Mouse (Mus musculus) activated CD4-positive, CD25-positive, alpha-beta regulatory T cell, adult 4 months (primary cell): ENCODE measurements around the gene Zfp994. TPM values are rescaled to one million over a fixed set of nuclear protein-coding genes. Genes with fewer than 3 reads are reported as not detected.
"Not testable (repeated sequence)": the region's sequence is repeated elsewhere in the genome, so short reads cannot be mapped to it uniquely, and the experiment has no call there.

Source experiments
- ATAC-seq: one replicate; pipeline ENCODE4 v1.8.0; 2017
- polyA plus RNA-seq, 2 experiments: library from polyadenylated mRNA; unstranded; fragments of 100-300 nt; shearing (Covaris generic); gene quantifications; one replicate each; pipeline ENCODE4 v1.2.1; 2017

The Zfp994 gene
- polyA plus RNA-seq = 1 to 10 TPM; 4.5 to 5.5 TPM

DNA sequence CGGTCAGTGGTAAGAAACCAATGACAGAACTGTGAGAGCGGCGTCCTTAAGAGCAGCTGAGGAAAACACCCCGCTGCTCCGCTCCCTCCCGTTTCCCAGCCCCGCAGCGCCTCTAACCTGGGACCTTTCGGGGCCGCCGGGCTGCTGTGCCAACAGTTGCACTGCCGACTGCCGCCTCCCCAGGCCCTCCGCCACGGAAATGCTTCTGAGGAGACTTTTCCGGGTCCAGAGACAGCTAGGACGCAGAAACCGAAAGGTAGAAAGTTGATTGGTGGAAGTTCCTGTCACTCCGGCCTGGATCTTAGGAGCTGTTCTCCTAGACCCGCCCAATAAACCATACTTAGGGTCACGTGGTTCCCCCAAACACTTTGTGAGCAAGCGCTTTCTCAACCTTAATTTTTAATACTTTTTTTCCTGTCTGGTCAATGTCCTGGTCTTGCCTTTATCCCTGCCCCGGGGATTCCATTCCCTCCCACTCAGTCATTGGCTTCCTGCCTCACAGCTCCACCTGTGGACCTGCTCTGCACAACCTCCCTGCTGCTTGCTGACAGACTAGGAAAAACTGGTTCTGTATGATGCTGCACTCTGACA lies at the start of gene Zfp994:
Zfp994 (minus strand) TSS at position 195 of the 591 bp plus-strand sequence.
- peak; percentile 98 for ATAC-seq

DNA sequence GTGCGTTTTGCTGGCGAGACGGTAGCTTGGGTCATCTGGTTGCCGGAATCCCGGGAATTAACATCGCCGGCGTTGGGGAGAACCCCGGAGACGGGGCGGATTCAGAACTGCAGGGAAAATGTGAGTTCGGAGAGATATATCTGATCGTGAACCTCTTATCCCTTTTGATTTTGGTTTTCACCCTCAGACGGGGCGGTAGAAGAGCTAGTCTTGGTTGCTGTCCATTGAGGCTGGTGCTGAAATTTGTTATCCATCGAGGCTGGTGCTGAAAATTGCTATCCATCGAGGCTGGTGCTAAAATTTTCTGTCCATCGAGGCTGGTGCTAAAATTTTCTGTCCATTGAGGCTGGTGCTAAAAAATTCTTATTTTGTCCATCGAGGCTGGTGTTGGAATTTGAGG lies 5.3 kb upstream of the Zfp994 start:
- ATAC-seq = not testable (repeated sequence)

DNA sequence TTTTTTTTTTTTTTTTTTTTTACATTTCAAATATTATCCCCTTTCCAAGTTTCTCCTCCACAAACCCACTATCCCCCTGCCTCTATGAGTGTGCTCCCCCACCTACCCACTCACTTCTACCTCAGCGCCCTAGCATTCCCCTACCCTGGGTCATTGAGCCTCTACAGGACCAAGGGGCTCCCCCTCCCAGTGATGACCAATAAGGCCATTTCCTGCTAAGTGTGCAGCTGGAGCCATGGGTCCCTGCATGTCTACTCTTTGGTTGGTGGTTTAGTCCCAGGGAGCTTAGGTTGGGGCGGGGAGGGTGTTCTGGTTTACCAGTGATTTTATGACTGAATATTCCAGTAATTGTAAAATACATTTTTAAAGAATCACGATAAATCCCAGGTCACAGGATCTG lies 401 bp downstream of the Zfp994 start:
- peak; percentile 8 for ATAC-seq

DNA sequence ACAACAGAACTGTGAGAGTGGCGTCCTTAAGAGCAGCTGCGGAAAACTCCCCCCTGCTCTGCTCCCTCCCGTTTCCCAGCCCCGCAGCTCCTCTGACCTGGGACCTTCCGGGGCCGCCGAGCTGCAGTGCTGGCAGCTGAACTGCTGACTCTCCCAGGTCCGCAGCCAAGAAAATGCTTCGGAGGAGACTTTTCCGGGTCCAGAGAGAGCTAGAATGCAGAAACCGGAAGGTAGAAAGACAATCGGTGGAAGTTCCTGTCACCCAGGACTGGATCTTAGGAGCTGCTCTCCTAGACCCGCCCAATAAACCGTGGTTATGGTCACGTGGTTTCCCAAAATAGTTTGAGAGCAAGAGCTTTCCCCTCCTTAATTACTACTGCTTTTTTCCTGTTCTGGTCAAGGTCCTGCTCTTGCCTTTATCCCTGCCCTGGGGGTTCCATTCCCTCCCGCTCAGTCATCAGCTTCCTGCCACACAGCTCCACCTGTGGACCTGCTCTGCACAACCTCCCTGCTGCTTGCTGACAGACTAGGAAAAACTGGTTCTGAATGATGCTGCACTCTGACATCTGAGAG lies 59.6 kb downstream of the Zfp994 start, which contains the start of gene Zfp947:
Zfp947 (minus strand) TSS at position 469 of the 573 bp plus-strand sequence.
- ATAC-seq = peak; percentile 68

DNA sequence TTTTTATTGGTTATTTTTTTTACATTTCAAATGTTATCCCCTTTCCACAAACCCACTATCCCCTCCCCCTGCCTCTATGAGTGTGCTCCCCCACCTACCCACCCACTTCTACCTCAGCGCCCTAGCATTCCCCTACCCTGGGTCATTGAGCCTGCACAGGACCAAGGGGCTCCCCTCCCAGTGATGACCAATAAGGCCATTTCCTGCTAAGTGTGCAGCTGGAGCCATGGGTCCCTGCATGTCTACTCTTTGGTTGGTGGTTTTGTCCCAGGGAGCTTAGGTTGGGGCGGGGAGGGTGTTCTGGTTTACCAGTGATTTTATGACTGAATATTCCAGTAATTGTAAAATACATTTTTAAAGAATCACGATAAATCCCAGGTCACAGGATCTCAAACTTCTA lies 60.1 kb downstream of the Zfp994 start:
- not testable (repeated sequence) for ATAC-seq

DNA sequence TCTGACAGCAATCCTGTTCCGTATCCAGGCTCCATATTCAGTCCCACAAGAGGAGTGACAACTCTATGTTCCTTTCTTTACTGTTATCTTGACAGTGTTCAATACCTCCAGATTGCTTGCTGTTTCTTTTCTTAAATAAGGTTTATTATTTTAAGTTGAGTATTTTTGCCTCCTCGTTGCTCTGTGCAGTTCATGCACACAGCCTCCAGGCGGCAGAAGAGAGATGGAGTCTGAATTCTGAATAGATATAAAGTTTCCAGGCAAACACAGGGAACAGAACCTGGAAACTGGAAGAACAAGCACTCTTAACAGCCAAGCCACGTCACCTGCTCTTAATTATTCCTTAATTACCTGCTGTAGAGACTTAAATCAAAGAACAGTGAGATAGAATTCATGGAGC lies 71.5 kb downstream of the Zfp994 start:
- ATAC-seq = not testable (repeated sequence)

Other genes starting within 250 kb of the Zfp994 start
- gene Zfp947, start 59.4 kb downstream of the Zfp994 start, polyA plus RNA-seq = 1 to 10 TPM in 1 of 2 experiments, under 1 TPM in 1; 0.65 to 1.1 TPM
- gene CT030661.1, start 89.2 kb upstream of the Zfp994 start, polyA plus RNA-seq = 10 to 100 TPM; 17.3 to 17.9 TPM
- gene Zfp944, start 135.8 kb upstream of the Zfp994 start, polyA plus RNA-seq = 10 to 100 TPM; 13.2 TPM
- 10 to 100 TPM; 12.0 to 15.2 TPM for gene Zfp758, start 135.8 kb upstream of the Zfp994 start, polyA plus RNA-seq
- gene Zfp946, start 198.6 kb upstream of the Zfp994 start, polyA plus RNA-seq = 1 to 10 TPM; 3.0 TPM